In the genomic region with DNA sequence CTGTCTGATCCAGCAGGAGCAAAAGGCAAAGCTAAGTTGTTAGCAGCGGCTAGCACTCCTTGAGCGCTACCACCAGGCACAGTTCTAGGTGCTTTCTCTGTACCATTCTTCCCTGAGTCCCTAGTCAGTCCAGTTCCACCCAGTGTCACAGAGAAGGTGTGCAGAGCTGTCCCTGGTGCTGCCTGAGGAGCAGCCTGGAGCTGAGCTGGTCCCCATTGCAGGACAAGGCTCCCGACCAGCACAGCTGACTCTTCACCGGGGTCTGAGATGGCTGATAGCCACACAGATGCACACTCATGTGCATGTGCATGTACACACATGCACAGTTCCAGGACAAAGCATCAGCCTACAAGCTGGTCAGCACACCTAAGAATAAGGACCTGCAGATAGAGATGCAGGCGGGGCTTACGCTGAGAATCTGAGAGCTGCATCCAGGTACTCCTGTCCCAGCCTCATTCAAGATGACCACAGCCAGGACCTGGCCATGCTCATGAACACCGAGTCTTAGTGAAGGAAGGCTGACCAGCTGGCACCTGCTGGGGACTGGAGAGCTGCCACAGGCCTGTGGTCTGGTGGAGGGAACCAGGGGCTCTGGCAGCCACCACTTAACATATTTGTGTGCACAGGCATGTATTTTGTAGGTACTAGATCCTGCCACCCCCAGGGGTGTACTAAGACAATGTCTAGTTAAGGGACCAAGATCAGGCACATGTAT, we compare ENCODE assay signal across 9 mouse cellular contexts. TPM values are rescaled to one million over a fixed set of nuclear protein-coding genes. Genes with fewer than 3 reads are reported as not detected.
DNase-seq lines count a peak whose midpoint lies in the region; ATAC-seq and TF ChIP-seq lines count a peak whose summit lies in the region.
"Had no signal": no experiment of that assay in that cellular context is flagged by ENCODE, and none has a peak within 500 bp of the region (broad histone marks: within the 10 kb centered on the region; RNA-seq: fewer than 3 reads in every experiment).

No protein-coding gene starts in this region.

- ATAC-seq in kidney, postnatal 0 days (replicated peaks; ENCODE audit: low FRiP score, low read depth), result 0 out of 2 replicates have a peak, but pooled peaks have one; percentile 6
- no peak for ATAC-seq in kidney, embryonic 15.5 days (replicated peaks; ENCODE audit: low FRiP score)
- ATAC-seq in activated CD4-positive, CD25-positive, alpha-beta regulatory T cell, adult 4 months, result no peak

- no peak overlapping the region for H3K9ac ChIP-seq in kidney, postnatal 0 days (ENCODE audit: low read depth, low read length)
- no peak overlapping the region for H3K9ac ChIP-seq in kidney, embryonic 15.5 days
- H3K9ac ChIP-seq: hindbrain, embryonic 13.5 days had no signal

- H3K4me2 ChIP-seq in kidney, postnatal 0 days (ENCODE audit: low read length), result no peak overlapping the region
- no peak overlapping the region for H3K4me2 ChIP-seq in kidney, embryonic 15.5 days
- H3K4me2 ChIP-seq: hindbrain, embryonic 13.5 days had no signal

- intact Hi-C loops in gastrocnemius, adult 2 months (cut with DNase I), result loop anchor here (1.0 kb wide), 1 partner anchor 171 kb away; no protein-coding TSS in a partner anchor

- DNase-seq in kidney, postnatal 0 days (ENCODE audit: low spot score), result no peak
- peak; percentile 11 for DNase-seq in thymus, postnatal 4 days
- DNase-seq in thymus, adult 18-20 months, result no peak
- peak; percentile 84 to 88 for DNase-seq in cerebellum, postnatal 25 days
- no peak for DNase-seq in gastrocnemius, adult 2 months
- no peak for DNase-seq in lung, adult 2 months

- WGBS in kidney, postnatal 0 days, result 82% methylated on average over 7 of the region's 7 CpGs
- WGBS in kidney, embryonic 15.5 days, result 81% methylated on average over 7 of the region's 7 CpGs
- 81% methylated on average over 7 of the region's 7 CpGs for WGBS in lung, adult 2 months

- peaks cover 9% of the 10 kb centered on the region; the same call in 1 of the 2 replicates for H3K4me1 ChIP-seq in kidney, postnatal 0 days (replicated peaks; ENCODE audit: insufficient read depth, low read length)
- H3K4me1 ChIP-seq in kidney, embryonic 15.5 days, result peaks cover 31% of the 10 kb centered on the region
- H3K4me1 ChIP-seq in lung, adult 2 months (ENCODE audit: control insufficient read depth, insufficient read depth, low read length), result peaks cover 3% of the 10 kb centered on the region; the same call in 1 of the 2 replicates

- H3K27me3 ChIP-seq in kidney, postnatal 0 days (ENCODE audit: insufficient read depth, low read length), result no peaks in the 10 kb centered on the region
- H3K27me3 ChIP-seq in kidney, embryonic 15.5 days, result no peaks in the 10 kb centered on the region

- H3K36me3 ChIP-seq in kidney, postnatal 0 days (ENCODE audit: insufficient read depth, low read length), result no peaks in the 10 kb centered on the region
- no peaks in the 10 kb centered on the region for H3K36me3 ChIP-seq in kidney, embryonic 15.5 days
- H3K36me3 ChIP-seq: hindbrain, embryonic 13.5 days had no signal

- no peak overlapping the region for H3K27ac ChIP-seq in kidney, postnatal 0 days
- no peak overlapping the region for H3K27ac ChIP-seq in kidney, embryonic 15.5 days
- H3K27ac ChIP-seq in gastrocnemius, adult 2 months, result no peak overlapping the region
- H3K27ac ChIP-seq: hindbrain, embryonic 13.5 days had no signal

- no peak overlapping the region for H3K4me3 ChIP-seq in kidney, postnatal 0 days (replicated peaks; ENCODE audit: low read depth, low read length)
- H3K4me3 ChIP-seq in kidney, embryonic 15.5 days (replicated peaks), result no peak overlapping the region
- no peak overlapping the region for H3K4me3 ChIP-seq in gastrocnemius, adult 2 months
- H3K4me3 ChIP-seq in lung, adult 2 months (replicated peaks; ENCODE audit: extremely low read depth, low read depth, low read length), result no peak overlapping the region
- H3K4me3 ChIP-seq: hindbrain, embryonic 13.5 days had no signal

- no peak for TF ChIP-seq CTCF in kidney, postnatal 0 days (IDR thresholded peaks at IDR 0.05; ENCODE audit: low read depth)
- TF ChIP-seq CTCF in gastrocnemius, adult 2 months (IDR thresholded peaks at IDR 0.05), result no peak
- no peak for TF ChIP-seq CTCF in lung, adult 2 months (IDR thresholded peaks at IDR 0.05; ENCODE audit: insufficient read depth, low read length)

- H3K9me3 ChIP-seq in kidney, postnatal 0 days (replicated peaks; ENCODE audit: low read length), result no peaks in the 10 kb centered on the region
- no peaks in the 10 kb centered on the region for H3K9me3 ChIP-seq in kidney, embryonic 15.5 days (replicated peaks)
- H3K9me3 ChIP-seq: hindbrain, embryonic 13.5 days had no signal

- TF ChIP-seq POLR2A in lung, adult 2 months (IDR thresholded peaks at IDR 0.05; ENCODE audit: borderline replicate concordance, extremely low read depth, low read depth, low read length), result no peak

RNA-seq across cellular contexts. Expression of a gene that starts 25.1 kb away (rescaled TPM):
- 2.9 and 3.5 TPM in 2 replicates for polyA plus RNA-seq in kidney, postnatal 0 days (2015; fragmentation: Nextera tagmentation; extraction: Ambion mirVana)
- polyA plus RNA-seq in kidney, embryonic 15.5 days (2015; fragmentation: Nextera tagmentation; extraction: Ambion mirVana), result 1.4 and 1.6 TPM in 2 replicates
- 10 to 100 TPM in 1 of 2 experiments, 1 to 10 TPM in 1; 4.7 to 11.3 TPM for polyA plus RNA-seq in activated CD4-positive, CD25-positive, alpha-beta regulatory T cell, adult 4 months (2017; shearing (Covaris generic))
- total RNA-seq in gastrocnemius, adult 2 months (2021), result under 1 TPM; 0.20 to 0.25 TPM
- polyA plus RNA-seq in lung, adult 2 months (2012; rRNA removed), result 4.9 and 5.0 TPM in 2 replicates

Comparison
In these comparisons a context has a peak if more than half of its experiments do, and no peak if none do; other contexts are left out.
1. DNase-seq: peak in thymus, postnatal 4 days (single experiment) and cerebellum, postnatal 25 days (2 of 2); none in kidney, postnatal 0 days (single experiment), thymus, adult 18-20 months (0 of 2), gastrocnemius, adult 2 months (single experiment) and lung, adult 2 months (single experiment).